Mouse (Mus musculus): ENCODE results near the gene Actl6a.
"Not testable (repeated sequence)": the region's sequence is repeated elsewhere in the genome, so short reads cannot be mapped to it uniquely, and the experiment has no call there.

Gene Actl6a

DNA sequence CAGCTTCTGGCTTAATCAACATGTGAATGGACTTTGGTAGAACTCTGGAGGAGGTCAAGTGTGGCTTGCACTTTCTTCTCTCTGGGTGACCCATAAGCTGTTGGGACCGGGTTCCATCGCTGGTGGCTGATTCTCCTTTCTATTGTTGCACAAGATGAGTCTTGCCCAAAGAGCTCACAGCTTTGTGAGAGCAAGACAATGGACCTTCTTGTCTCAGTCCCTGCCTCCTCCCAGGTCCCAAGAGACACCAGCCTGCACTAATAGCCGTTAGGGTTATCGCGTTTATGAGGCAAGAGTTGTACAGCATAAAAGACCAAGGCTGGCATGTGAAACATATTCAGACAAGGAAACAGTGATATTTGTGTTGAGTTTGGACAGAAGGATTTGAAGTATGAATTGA is 11.9 kb upstream of the Actl6a start:
- DNase-seq (ENCODE audit: extremely low read depth, low read depth), result no peak

DNA sequence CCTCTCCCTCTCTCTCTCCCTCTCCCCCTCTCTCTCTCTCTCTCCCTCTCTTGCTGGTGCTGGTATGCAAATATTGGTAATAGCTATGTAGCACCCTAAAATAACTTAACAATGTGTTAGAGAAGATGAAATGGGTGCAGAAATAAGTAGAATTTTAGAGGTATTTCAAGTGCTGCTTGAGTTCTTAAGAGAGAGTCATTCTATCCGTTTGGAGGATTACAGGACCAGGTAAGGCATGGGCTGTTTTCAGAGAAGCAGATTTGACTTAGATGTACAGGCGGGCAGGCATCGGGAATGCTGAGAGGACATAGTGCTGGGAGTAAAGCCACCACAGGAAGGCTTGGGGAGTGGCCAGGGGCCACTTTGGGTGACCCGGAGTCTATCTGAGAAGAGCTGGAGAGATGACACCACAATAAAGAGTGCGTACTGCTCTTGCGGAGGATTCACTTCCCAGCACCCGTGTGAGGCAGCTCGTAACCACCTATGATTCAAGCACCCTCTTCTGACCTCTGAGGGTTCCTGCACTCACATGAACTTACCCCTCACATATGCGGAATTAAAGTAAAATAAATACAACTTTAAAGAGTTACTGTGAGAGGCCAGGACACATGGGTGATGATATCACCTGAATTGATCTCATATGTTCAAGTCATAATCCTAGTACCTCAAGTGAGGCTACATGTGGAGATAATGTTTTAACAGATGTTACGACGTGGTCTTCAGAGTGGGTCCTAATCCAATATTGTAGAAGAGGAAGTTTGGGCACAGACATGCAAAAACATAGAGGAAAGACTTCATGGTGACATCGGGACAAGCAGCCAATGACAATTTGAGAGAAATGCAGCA is 11.1 kb upstream of the Actl6a start:
- DNase-seq (ENCODE audit: extremely low read depth, low read depth), result no peak

DNA sequence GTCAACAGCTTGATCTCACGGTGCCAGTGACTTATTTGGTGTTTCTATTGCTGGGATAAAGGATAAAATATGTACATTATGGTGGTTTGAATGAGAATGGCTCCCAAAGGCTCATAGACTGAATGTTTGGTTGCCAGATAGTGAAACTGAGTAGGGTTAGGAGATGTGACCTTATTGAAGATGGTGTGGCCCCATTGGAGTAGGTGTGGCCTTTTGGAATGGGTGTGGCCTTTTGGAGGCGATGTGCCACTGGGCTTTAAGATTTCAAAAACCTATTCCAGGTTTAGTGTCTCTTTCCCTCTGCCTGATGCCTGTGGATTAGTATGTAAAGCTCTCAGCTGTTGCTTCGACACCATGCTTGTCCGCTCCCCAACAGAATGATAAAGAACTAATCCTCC is 10.5 kb upstream of the Actl6a start:
- DNase-seq (ENCODE audit: extremely low read depth, low read depth), result no peak

DNA sequence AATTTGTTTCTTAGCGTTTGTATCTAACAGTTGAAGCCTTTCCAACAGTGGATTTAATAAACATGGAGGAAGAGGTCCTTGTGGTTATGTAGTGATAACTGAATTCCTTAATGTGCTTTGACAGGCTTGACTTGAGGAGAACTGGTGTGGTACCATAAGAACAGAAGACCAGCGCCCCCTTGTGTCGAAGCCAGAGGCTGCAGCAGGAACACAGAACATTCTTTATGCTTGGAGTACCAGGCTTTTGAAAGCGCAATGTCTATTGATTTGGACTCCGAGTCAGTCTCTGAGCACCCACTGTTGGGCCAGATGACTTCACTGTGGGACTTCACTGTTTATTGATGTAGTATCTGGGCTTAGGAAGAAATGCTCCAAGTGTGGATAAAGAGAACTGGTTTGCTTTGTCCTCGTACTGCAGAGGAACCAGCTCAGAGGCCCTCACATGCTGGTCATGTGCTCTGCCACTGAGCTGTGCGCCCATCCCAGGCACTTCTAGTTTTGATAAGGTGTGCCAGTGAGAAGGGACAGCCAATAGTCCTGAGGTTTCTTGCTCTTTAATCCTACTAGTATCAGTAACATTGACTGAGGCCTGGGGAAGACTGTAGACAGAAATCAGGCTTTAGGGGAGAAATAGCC is 7.8 kb upstream of the Actl6a start:
- DNase-seq (ENCODE audit: extremely low read depth, low read depth), result peak; percentile 84

DNA sequence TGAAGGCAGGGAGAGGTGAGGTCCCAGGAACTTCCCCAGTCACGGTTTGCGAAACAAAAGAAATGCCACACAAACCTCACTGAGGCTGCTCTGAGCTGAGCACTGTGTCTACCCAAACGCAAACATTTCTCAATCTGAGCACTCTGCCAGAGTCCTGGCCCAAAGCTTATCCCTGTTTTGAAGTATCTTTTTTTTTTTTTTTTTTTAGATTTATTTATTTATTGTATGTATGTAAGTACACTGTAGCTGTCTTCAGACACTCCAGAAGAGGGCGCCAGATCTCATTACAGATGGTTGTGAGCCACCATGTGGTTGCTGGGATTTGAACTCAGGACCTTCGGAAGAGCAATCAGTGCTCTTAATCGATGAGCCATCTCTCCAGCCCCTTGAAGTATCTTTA is 2.1 kb upstream of the Actl6a start:
- not testable (repeated sequence) for DNase-seq (ENCODE audit: extremely low read depth, low read depth)

DNA sequence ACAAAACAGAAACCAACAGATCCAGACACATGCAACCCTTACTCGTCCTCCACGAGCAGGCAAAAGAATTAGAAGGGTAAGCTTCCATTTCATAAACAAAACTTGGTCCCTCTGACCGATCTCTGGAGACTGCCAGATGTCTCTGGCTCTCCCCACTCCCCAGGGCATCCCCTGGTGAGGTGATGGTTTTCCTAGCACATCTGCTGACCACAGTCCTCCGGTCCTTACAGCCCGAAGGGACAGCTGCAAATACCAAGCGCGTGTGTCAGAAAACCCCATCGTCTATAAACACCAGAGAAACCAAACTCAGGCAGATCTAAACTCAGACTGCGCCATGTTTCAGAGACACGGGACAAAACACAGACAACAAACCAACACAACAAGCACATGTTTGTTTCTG is 1.5 kb upstream of the Actl6a start:
- DNase-seq (ENCODE audit: extremely low read depth, low read depth), result not testable (repeated sequence)

DNA sequence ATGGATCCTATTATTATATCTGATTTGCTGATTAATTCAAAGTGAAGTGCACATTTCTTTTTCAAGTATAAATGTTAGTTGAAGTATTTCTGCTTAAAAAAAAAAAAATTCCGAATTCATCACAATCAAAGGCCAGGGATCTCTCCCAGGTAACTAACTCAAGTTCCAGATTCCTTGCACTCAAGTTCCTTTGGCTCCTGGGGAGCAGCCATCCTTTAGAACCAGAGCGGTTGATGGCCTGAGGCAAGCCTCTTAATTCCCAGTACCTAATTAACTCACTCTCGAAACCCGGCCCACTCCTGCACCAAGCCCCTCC is 1.9 kb downstream of the Actl6a start:
- DNase-seq (ENCODE audit: extremely low read depth, low read depth), result no peak

DNA sequence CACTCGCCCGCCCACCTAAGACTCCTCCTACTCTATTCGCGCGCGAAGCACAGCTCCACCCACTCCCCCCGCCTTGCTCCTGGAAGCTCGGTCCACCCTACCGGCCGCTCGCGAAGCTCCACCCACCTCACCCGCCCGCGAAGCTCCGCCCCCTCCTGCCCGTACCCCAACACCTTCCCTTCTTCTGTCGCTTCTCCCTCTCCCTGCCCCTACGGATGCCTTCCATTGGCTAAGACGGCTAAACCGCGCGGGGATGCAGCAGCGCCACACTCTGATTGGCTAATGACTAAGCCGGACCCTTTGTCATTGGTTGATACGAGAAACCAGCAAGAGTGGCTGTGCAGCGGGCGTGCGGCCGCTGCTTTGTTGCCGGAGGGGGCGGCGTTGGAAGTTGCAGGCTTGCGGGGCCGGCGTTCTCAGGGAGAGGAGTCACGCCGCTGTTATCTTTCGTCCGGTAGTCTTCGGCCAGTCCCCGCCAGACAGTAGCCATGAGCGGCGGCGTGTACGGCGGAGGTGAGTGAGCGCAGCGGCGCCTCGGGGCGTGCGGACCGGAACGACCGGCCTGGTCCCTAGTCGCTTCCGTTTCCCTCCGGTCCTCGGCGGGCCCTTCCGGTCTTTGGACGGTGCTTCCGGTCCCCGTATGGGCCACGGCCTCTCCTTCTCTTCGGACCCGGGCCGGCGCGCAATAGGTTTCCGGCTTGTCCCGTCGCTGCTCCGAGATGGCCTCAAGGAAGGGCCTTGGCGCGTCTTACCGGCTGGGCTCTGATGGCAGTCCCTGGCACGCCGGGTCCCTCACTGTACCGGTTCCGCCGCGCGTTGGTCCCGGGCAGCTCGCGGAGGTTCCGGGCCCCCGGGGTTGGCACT is 2.5 kb downstream of the Actl6a start:
- peak; percentile 98 for DNase-seq (ENCODE audit: extremely low read depth, low read depth)

DNA sequence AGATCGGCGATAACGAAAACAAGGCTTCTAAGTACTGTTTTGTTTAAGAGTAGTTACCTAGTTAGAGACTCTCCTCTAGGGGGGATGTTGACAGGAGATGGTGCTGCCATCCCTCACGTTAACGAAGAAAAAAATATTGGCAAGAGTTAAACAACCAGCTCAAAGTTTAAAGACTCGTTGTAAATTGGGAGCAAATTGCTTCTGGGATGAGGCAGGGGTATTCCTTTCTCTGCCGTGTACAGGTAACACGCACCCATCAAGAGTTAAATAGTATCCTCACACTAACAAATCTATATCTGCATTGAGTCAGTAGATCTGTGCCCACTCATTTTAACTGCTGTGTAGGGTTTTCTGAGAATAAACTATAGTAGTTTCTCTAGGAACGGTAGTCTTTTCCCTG is 3.3 kb downstream of the Actl6a start:
- DNase-seq (ENCODE audit: extremely low read depth, low read depth), result no peak

DNA sequence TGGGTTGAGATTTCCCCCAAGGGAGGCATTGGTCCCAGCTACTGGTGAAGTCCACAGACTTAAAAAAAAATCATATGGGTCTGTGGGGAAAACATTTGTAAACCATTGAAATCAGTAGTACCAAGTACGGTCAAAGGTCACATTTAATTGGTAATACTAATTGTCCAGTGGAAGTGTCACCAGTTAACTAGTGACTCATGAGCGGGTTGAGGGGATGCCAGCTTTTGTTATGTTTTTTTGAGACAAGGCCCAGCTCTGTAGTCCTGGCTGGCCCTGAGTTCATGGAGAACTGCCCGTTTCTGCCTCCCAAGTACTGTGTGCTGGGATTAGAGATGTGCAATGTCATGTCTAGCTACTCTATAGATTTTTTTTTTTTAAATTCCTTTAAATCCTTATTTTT is 7.6 kb downstream of the Actl6a start:
- DNase-seq (ENCODE audit: extremely low read depth, low read depth), result no peak

DNA sequence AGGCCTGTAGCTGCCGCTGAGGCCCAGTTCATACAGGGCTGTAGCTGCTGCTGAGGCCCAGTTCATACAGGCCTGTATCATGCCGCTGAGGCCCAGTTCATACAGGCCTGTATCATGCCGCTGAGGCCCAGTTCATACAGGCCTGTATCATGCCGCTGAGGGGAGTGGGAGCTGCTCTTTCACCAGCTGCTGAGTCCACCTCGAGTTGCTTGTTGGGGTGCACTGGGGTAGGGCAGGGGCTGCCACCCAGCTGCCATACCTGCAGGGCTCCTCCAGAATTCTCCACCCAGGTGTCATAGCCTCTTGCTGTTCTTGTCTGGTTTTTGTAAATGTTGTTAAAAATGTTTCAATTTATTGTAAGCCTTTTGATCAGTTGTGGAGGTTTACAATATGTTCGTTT is 11.3 kb downstream of the Actl6a start:
- DNase-seq (ENCODE audit: extremely low read depth, low read depth), result not testable (repeated sequence)

DNA sequence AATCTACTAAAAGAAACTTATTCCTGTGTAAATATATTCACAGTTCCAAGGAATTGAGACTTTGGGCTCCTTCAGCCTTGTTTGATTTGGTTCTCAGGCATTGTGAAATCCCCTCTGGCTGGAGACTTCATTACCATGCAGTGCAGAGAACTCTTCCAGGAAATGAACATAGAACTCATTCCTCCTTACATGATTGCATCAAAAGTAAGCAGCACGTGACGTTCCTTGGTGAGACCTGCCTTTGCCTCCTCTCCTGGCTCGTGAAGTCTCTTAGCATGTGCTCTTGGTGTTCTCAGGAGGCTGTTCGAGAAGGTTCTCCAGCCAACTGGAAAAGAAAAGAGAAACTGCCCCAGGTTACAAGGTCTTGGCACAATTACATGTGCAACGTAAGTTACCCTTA is 12.2 kb downstream of the Actl6a start:
- DNase-seq (ENCODE audit: extremely low read depth, low read depth), result no peak

DNA sequence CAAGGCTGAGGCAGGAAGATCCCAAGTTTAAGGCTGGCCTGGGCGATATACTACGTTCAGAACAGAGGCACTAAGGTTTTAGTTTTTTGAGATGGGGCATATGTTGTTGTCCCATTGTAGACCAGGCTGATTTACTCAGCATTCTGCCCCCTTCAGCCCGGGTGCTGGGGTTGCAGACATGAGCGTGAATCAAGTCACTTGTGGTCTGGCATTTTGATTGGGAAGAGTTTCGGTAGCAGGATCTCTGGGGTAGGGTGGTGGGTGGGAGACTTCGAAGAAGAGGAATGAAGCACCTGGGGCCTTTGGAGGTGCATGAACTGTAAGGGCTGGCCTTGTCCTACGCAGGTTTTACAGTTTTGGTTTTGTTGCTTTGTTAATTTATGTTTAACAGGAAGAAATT is 18.1 kb downstream of the Actl6a start:
- DNase-seq (ENCODE audit: extremely low read depth, low read depth), result no peak

DNA sequence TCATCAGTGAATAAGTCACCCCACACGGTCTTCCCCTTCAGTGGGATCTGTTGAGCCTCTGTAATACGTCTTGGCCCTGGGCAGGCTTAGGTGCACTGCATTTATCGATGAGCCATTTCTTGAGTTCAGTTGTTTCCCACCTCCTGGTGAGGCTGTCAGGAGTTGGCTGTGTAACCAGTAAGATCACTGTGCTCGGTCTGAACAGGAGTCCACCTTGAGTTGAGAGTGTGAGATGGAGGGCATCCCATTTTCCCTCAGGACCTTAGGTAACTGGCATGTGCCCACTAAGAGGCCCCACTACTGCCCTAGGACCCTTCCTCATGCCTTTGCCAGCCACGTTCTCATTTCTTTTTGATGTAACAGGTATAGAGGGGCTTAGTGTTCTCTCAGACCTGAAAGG is 19.9 kb downstream of the Actl6a start:
- DNase-seq (ENCODE audit: extremely low read depth, low read depth), result no peak

DNA sequence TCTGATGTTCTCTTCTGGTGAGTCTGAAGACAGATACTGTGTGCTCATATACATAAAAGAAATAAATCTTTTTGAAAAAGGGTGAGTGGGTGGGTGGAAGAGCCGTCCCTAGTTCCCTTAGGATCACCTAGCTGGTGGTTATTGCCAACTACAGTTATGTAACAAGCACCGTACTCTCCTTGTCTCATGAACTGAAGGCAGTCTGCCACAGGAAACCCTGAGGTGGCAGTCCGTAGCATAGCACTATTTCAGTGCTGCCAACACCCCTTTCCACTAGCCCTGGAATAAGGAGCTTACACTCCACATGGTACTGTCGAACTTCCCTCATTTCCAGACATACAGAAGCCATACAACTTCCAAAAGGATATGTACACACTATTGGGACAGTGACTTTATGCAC is 21.8 kb downstream of the Actl6a start:
- no peak for DNase-seq (ENCODE audit: extremely low read depth, low read depth)

DNA sequence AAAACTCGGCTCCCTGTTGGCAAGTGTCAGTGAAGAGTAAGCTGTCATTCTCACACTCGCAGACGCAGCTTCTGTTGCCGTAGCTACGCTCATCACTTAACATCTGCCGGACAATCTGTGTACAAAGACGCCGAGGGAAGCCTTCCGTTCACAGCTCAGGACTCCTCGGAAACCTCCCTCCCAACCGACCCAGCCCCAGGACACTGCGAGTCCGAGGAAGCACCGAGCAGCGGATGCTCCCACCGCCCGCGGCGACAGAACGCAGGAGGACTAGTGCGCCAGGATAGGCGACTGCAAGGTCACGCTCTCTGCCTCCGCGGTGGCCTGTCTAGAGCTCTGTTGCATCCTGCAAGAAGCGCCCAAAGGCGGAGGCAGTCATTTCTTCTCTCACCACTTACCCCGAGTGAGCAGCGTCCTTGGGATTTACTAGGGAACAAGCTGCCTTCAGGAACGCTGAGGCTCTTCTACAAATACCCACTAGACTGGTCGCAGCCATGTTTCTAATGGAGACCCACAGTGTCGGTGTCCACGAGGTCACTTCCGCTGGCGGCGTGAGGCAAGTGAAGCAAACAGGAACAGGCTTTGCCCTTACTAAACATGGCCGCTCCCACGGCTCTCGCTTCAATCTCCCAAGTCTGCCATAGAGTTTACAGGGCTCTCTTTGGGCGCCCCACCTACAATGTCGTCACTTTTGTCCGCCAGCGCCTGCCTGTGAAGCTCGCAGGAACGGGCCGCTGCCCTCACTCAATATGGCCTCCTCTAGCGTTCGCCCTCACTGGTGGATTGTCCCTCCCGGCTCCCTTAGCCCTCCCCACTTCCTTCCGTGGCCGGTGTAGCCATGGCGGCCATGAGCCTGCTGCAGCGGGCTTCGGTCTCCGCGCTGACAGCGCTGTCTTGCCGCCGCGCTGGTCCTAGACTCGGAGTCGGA is 30.4 kb downstream of the Actl6a start, which contains the start of gene Ndufb5:
Gene Ndufb5 (plus strand): TSS at position 747 of the 928 bp plus-strand sequence.
- DNase-seq (ENCODE audit: extremely low read depth, low read depth), result peak; percentile 96

DNA sequence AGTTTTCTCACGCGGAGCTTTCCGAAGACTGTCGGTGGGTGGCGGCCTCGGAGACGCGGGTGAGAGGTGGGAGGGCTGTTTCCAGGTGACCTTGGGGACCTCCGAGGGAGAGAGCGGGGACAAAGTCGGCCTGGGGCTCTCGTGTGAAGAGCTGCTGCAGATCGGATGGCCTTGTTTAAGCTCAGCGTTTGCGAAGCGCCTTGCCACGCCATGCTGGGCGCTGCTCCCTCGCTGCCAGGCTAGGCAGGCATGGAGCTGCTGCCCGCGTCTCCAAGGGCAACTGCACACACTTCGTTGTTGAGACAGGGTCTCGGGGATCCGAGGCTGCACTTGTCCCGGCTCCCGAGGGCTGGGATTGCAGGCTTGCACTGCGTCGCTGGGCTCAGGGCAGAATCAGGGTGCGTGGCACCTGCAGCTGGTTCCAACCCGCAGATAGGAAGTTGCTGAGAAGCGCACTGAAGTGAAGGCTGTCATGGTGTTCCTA is 31.1 kb downstream of the Actl6a start, which contains the start of gene Mrpl47:
Gene Mrpl47 (minus strand): TSS at position 434 of the 484 bp plus-strand sequence.
- peak; percentile 10 for DNase-seq (ENCODE audit: extremely low read depth, low read depth)

DNA sequence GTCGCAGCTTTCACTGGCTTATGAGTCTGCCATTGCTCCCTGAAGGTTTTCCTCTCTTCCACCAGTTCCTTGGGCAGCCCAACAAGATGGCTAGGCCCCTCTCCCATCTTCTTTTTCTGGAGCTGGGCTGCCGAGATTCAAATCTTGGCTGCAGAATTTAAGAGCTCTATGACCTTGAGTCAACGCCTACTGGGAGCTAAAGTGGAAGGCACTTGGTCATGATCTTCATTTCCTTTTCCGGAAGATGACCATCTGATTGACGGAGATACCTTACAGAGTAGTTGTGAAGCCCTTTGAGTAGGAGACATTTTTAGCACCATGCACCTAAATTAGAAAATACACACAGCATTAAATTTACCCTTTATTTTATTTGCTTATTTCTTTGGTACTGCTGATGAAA is 32.5 kb downstream of the Actl6a start:
- no peak for DNase-seq (ENCODE audit: extremely low read depth, low read depth)

DNA sequence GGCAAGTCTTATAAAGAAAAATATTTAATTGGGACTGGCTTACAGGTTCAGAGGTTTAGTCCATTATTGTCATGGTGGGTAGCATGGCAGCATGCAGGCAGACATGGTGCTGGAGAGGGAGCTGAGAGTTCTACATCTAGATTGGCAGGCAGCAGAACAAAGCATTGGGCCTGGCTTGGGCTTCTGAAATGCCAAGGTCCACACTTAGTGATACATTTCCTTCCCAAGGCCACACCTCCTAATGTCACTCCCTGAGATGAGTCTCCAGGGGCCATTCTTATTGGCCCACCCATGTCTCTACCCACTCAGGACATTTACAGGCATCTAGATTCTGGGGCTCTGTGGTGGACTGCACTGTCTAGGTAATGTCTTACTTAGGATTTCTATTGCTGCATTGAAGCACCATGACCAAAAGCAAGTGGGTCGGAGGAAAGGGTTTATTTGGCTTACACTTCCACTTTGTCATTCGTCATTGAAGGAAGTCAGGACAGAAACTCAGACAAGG is 36.2 kb downstream of the Actl6a start:
- no peak for DNase-seq (ENCODE audit: extremely low read depth, low read depth)

DNA sequence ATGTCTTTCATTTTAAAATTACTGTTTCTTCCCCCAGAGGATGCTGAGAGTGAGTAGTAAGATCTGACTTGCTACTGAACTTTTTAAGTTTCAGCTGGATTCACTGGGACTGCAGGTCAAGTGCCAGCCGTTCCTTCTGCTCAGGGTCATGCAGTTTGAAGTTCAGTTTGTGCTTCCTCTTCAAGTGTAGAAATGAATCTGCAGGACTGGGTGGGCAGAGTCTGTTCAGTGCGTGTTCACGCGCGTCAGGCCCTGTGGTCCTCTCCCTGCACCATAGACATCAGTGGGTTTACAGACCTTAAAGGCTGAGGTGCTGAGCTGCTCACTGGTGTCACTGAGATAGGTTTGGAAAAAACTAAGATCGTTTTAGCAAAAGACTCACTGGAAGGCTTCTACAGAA is 38.9 kb downstream of the Actl6a start:
- DNase-seq (ENCODE audit: extremely low read depth, low read depth), result no peak

DNA sequence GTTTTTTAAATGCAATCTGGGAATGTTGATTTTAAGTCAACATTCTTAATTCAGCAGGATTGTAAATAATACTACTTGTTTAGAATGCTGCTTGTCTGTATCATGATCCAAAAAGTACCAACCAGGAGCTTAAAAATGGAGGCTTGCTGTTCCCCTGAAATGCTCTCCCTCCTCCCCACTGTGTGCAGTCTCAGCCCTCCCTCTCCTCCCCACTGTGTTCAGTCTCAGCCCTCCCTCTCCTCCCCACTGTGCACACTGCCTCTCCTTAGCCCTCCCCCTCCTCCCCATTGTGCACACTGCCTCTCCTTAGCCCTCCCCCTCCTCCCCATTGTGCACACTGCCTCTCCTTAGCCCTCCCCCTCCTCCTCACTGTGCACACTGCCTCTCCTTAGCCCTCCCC is 39.3 kb downstream of the Actl6a start:
- not testable (repeated sequence) for DNase-seq (ENCODE audit: extremely low read depth, low read depth)

All from MEL-GATA-1-ER (cell line).